Mouse (Mus musculus) G1E (cell line): Measurements from ENCODE around the gene Kazald1. TPM values are rescaled to one million over a fixed set of nuclear protein-coding genes. Genes with fewer than 3 reads are reported as not detected.

ENCODE experiments used
- ATAC-seq: 2 replicates; pipeline ENCODE4 v1.8.0; 2016; ENCODE audit warnings: mild to moderate bottlenecking; ENCODE audit not compliant: insufficient number of reproducible peaks, poor library complexity, low FRiP score, severe bottlenecking; ENCODE audit errors: extremely low read depth
- DNase-seq: peaks from one replicate; pipeline ENCODE4 v3.0.0; 2012; ENCODE audit warnings: low spot score
- H3K27me3 ChIP-seq: 2 replicates; pipeline ENCODE4 v1.6.1; 2012; ENCODE audit warnings: mild to moderate bottlenecking, low read length, inconsistent platforms; ENCODE audit not compliant: insufficient read depth
- H3K36me3 ChIP-seq: replicated peaks from 2 replicates; pipeline ENCODE3; 2012; ENCODE audit warnings: mild to moderate bottlenecking, inconsistent platforms
- H3K4me1 ChIP-seq: 2 replicates; pipeline ENCODE4 v1.6.1; 2012; ENCODE audit warnings: low read depth, low read length, inconsistent platforms, mixed read lengths; ENCODE audit not compliant: insufficient read depth
- H3K4me3 ChIP-seq: 2 replicates; pipeline ENCODE4 v1.5.1; 2012; ENCODE audit warnings: low read depth, mild to moderate bottlenecking, inconsistent platforms, low read length, moderate library complexity, mixed read lengths
- H3K9me3 ChIP-seq: replicated peaks from 2 replicates; pipeline ENCODE4 v1.6.1; 2012; ENCODE audit warnings: inconsistent platforms
- CTCF ChIP-seq: IDR thresholded peaks from 2 replicates; pipeline ENCODE4 v1.5.1; 2012; ENCODE audit warnings: low read depth, low read length, inconsistent platforms, mixed read lengths
- GATA1 ChIP-seq: IDR thresholded peaks from 2 replicates; pipeline ENCODE4 v1.6.1; 2012; ENCODE audit warnings: borderline replicate concordance, low read length, inconsistent platforms, mixed read lengths
- GATA2 ChIP-seq: IDR thresholded peaks from 2 replicates; pipeline ENCODE4 v1.6.1; 2012; ENCODE audit warnings: low read depth, low read length, inconsistent platforms, borderline replicate concordance
- POLR2AphosphoS5 ChIP-seq: IDR thresholded peaks from 2 replicates; pipeline ENCODE4 v1.6.1; 2012; ENCODE audit warnings: low read depth, low read length, inconsistent platforms; ENCODE audit not compliant: insufficient replicate concordance
- TAL1 ChIP-seq: conservative IDR thresholded peaks from 2 replicates; pipeline ENCODE4 v1.6.1; 2012; ENCODE audit warnings: low read depth, low read length, inconsistent platforms, mixed read lengths
- polyA plus RNA-seq: library from polyadenylated mRNA; stranded (reverse); fragments of >175 nt; gene quantifications from 2 replicates; pipeline ENCODE4 v1.2.3, GENCODE M21; 2012
- total RNA-seq, 2 experiments: library from RNA; stranded (forward) in 1 of 2; stranded (reverse) in 1 of 2; fragments of 200-1000 nt in 1 of 2; fragments of >200 nt in 1 of 2; fragmentation: Nextera tagmentation in 1 of 2; gene quantifications; 2 replicates each; pipeline ENCODE4 v1.2.3; 2014 to 2017

The Kazald1 gene
- total and polyA plus RNA-seq, 3 experiments = 0.41 to 0.60 (median 0.49) TPM

DNA sequence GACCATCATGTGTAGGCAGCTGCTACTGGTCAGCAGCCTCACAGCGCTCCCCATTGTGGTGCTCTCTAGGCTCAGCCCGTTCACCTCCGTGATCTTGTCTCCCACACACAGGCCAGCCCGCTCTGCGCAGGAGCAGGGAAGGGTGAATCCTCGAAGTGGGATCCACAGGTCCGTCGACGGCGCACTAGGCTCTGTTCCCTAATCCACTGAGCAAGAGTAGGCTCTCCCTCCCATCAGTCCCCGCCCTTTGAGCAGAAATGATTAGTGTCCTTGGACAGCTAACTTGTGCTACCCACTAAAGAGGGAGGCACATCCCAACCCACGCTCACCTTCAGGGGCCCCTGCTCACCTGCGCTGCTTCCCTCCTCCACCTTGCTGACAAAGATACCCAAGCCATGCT is 34.8 kb upstream of the Kazald1 start:
- Histone ChIP-seq H3K27me3 (peaks cover 66% of the 10 kb centered on the region), H3K9me3 (no peaks in the 10 kb centered on the region), H3K36me3 (no peaks in the 10 kb centered on the region), H3K4me3 (no peak overlapping the region), H3K4me1 (peaks cover 14% of the 10 kb centered on the region)
- DNase-seq (no peak), ATAC-seq (no peak)
- no peak for TF ChIP-seq TAL1
- TF ChIP-seq GATA2 = no peak
- TF ChIP-seq GATA1 = no peak
- TF ChIP-seq CTCF = no peak
- TF ChIP-seq POLR2AphosphoS5 = no peak

GRCm38 (mm10) chr19:45044389-45044927 is 30.6 kb upstream of the Kazald1 start:
- Histone ChIP-seq H3K27me3 (peaks cover 58% of the 10 kb centered on the region), H3K4me1 (peaks cover 29% of the 10 kb centered on the region), H3K4me3 (no peak overlapping the region), H3K9me3 (no peaks in the 10 kb centered on the region), H3K36me3 (peaks cover 7% of the 10 kb centered on the region)
- no peak for TF ChIP-seq CTCF
- TF ChIP-seq POLR2AphosphoS5 = no peak
- no peak for TF ChIP-seq GATA1
- TF ChIP-seq GATA2 = no peak
- no peak for TF ChIP-seq TAL1
- no peak for DNase-seq
- ATAC-seq = no peak

DNA sequence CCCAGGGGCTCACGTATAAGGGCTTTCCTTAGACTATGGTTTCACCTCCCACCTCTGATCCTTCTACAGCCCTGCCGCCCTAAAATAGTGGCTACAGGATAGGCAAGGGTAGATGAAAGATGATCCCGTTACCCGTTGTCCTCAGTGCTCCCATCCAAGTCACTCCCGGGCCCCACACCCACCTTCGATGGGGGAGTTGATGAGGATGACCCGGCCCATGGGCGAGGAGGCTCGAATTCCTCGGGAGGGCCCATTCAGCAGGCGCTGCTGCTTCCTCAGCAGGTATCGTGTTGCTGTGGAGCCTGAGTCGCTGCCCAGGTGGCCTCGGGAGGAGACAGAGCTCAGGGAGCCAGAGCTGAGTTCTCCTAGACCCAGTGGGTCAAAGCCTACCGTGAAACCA is 29.8 kb upstream of the Kazald1 start:
- TF ChIP-seq GATA2 = no peak
- TF ChIP-seq GATA1 = no peak
- no peak for TF ChIP-seq POLR2AphosphoS5
- TF ChIP-seq CTCF = no peak
- TF ChIP-seq TAL1 = no peak
- peaks cover 33% of the 10 kb centered on the region for H3K4me1 ChIP-seq

DNA sequence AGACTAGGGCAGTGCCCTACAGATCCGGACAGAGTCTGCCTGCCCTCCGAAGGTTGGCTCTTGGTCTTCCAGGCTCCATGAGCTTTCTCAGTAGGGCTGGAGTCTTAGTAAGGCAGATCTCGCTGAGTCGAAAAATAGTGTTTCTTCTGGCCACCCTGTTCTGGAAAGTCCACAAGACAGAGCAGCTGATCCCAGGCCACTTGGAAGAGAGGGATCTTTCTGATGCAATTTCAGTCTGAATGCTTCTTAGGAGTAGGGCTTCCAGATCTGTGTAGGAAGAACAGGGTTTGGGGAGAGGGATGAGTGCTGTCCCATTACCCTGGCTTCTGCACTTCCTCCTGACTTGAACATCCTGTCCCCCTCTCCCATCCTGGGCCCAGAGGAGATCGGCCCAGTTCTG is 29.4 kb upstream of the Kazald1 start, which contains the start of gene Pdzd7:
Pdzd7 (minus strand) TSS at position 67 of the 400 bp plus-strand sequence.
- no peak for TF ChIP-seq POLR2AphosphoS5
- no peak for TF ChIP-seq CTCF
- no peak for TF ChIP-seq TAL1
- no peak for DNase-seq
- ATAC-seq = no peak
- peaks cover 46% of the 10 kb centered on the region for H3K27me3 ChIP-seq
- H3K4me1 ChIP-seq = peaks cover 33% of the 10 kb centered on the region
- peaks cover 19% of the 10 kb centered on the region for H3K36me3 ChIP-seq
- no peak within 1 kb of the TSS for H3K4me3 ChIP-seq
- H3K9me3 ChIP-seq = no peaks in the 10 kb centered on the region

More for the DNA sequence above, 29.8 kb upstream of the Kazald1 start:
- DNase-seq (no peak), ATAC-seq (no peak)
- H3K4me3 ChIP-seq = no peak overlapping the region
- peaks cover 15% of the 10 kb centered on the region for H3K36me3 ChIP-seq
- H3K9me3 ChIP-seq = no peaks in the 10 kb centered on the region
- peaks cover 50% of the 10 kb centered on the region for H3K27me3 ChIP-seq

GRCm38 (mm10) chr19:45046523-45047321 is 28.3 kb upstream of the Kazald1 start:
- peaks cover 28% of the 10 kb centered on the region for H3K36me3 ChIP-seq
- no peak for DNase-seq
- no peak for ATAC-seq
- peak overlapping the region; percentile 73; the same call in 1 of the 2 replicates for H3K4me3 ChIP-seq
- H3K27me3 ChIP-seq = peaks cover 37% of the 10 kb centered on the region
- no peak for TF ChIP-seq POLR2AphosphoS5
- TF ChIP-seq GATA2 = no peak
- no peak for TF ChIP-seq CTCF
- TF ChIP-seq GATA1 = no peak
- TF ChIP-seq TAL1 = no peak
- H3K4me1 ChIP-seq = peaks cover 33% of the 10 kb centered on the region
- H3K9me3 ChIP-seq = no peaks in the 10 kb centered on the region

DNA sequence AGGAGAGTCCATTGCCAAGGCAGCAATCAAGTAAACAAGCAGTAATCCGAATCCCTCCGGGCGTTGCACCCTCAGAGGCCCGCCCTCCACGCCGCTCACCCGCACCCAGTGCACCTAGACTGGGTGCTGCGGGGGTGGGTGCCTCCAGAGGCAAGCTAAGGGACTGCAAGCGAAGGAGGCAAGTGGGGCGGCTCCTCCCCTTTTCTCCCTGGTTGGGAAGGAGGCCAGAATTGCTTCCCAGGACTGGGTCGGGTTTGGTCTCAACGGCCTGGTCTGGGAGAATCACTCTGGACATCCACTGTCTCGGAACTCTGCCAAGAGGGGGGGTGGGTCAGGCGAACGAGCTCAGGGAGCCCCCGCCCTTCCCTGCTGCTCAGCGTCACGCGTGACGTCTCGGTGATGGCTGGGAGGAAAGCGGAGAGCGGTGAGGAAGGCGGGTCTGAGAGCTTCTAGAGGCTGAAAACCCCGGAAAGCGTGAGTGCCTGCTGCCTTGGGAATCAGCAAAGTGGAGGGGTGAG is 27.6 kb upstream of the Kazald1 start, which contains the start of gene Sfxn3:
Sfxn3 (plus strand) TSS at position 87 of the 518 bp plus-strand sequence.
- H3K9me3 ChIP-seq = no peaks in the 10 kb centered on the region
- peak; percentile 73 for ATAC-seq
- H3K4me1 ChIP-seq = peaks cover 33% of the 10 kb centered on the region
- H3K36me3 ChIP-seq = peaks cover 36% of the 10 kb centered on the region
- peak within 1 kb of the TSS; percentile 73 for H3K4me3 ChIP-seq
- TF ChIP-seq CTCF = peak; percentile 46; the same call in 1 of the 2 replicates
- no peak for TF ChIP-seq POLR2AphosphoS5
- peak; percentile 97 for DNase-seq
- peaks cover 34% of the 10 kb centered on the region for H3K27me3 ChIP-seq
